Mouse (Mus musculus) erythroblast, adult 5-6 weeks (primary cell): ENCODE results near the gene Adamtsl1. TPM values are rescaled to one million over a fixed set of nuclear protein-coding genes. Genes with fewer than 3 reads are reported as not detected.

Source experiments
- ATAC-seq: replicated peaks from 2 replicates; pipeline ENCODE4 v1.8.0; 2016; ENCODE audit warnings: moderate number of reproducible peaks, mild to moderate bottlenecking, moderate TSS enrichment, inconsistent platforms; ENCODE audit not compliant: poor library complexity, low FRiP score, severe bottlenecking
- total RNA-seq, 2 experiments: library from RNA; stranded (forward) in 1 of 2; stranded (reverse) in 1 of 2; fragments of 150-400 nt in 1 of 2; fragments of 200-764, 138-1000 nt in 1 of 2; gene quantifications; 2 replicates each; pipeline versions ENCODE4 v1.2.3 to v1.2.4; 2015 to 2017; ENCODE audit warnings: low replicate concordance in 2 of 2

Gene Adamtsl1
- total RNA-seq, 2 experiments from 2014 or later = not detected

GRCm38 (mm10) chr4:86122431-86122830 is 608.5 kb downstream of the Adamtsl1 start:
- ATAC-seq = no peak

- ATAC-seq = no peak
Observed at GRCm38 (mm10) chr4:86124374-86124773, 610.4 kb downstream of the Adamtsl1 start.

GRCm38 (mm10) chr4:86126636-86127035 is 612.7 kb downstream of the Adamtsl1 start:
- no peak for ATAC-seq

- no peak for ATAC-seq
Observed at GRCm38 (mm10) chr4:86158551-86158950, 644.6 kb downstream of the Adamtsl1 start.

- no peak for ATAC-seq
Observed at GRCm38 (mm10) chr4:86159362-86159761, 645.4 kb downstream of the Adamtsl1 start.

- ATAC-seq = no peak
Observed at GRCm38 (mm10) chr4:86170763-86171162, 656.8 kb downstream of the Adamtsl1 start.

GRCm38 (mm10) chr4:86171461-86171860 is 657.5 kb downstream of the Adamtsl1 start:
- no peak for ATAC-seq

- ATAC-seq = no peak
Observed at GRCm38 (mm10) chr4:86177471-86177870, 663.5 kb downstream of the Adamtsl1 start.

GRCm38 (mm10) chr4:86178116-86178515 is 664.1 kb downstream of the Adamtsl1 start:
- no peak for ATAC-seq

- ATAC-seq = no peak
Observed at GRCm38 (mm10) chr4:86183701-86184173, 669.8 kb downstream of the Adamtsl1 start.

GRCm38 (mm10) chr4:86189853-86190252 is 675.9 kb downstream of the Adamtsl1 start:
- no peak for ATAC-seq

GRCm38 (mm10) chr4:86191195-86191594 is 677.2 kb downstream of the Adamtsl1 start:
- ATAC-seq = no peak

- ATAC-seq = no peak
Observed at GRCm38 (mm10) chr4:86201766-86202165, 687.8 kb downstream of the Adamtsl1 start.

GRCm38 (mm10) chr4:86203288-86203687 is 689.3 kb downstream of the Adamtsl1 start:
- ATAC-seq = no peak

- no peak for ATAC-seq
Observed at GRCm38 (mm10) chr4:86224875-86225274, 710.9 kb downstream of the Adamtsl1 start.

- no peak for ATAC-seq
Observed at GRCm38 (mm10) chr4:86227096-86227495, 713.1 kb downstream of the Adamtsl1 start.

- ATAC-seq = no peak
Observed at GRCm38 (mm10) chr4:86233197-86233596, 719.2 kb downstream of the Adamtsl1 start.

GRCm38 (mm10) chr4:86241854-86242424 is 728.0 kb downstream of the Adamtsl1 start:
- no peak for ATAC-seq

- no peak for ATAC-seq
Observed at GRCm38 (mm10) chr4:86270085-86270484, 756.1 kb downstream of the Adamtsl1 start.

GRCm38 (mm10) chr4:86273703-86274355 is 759.9 kb downstream of the Adamtsl1 start:
- no peak for ATAC-seq

GRCm38 (mm10) chr4:86274663-86275062 is 760.7 kb downstream of the Adamtsl1 start:
- ATAC-seq = no peak
